Mouse (Mus musculus) cerebellum, postnatal 4 days (tissue): Measurements from ENCODE around the gene Gm20388.
A peak's percentile ranks its signal among the peaks of the same experiment; 100 is the strongest.

Experiments used
- DNase-seq, 2 experiments: peaks; one replicate each; pipeline ENCODE4 v3.0.0; 2022; ENCODE audit warnings: low spot score in 2 of 2, mixed read lengths in 1 of 2

Gene Gm20388

GRCm38 (mm10) chr8:120626461-120626860 lies 715.8 kb downstream of the Gm20388 start:
- no peak for DNase-seq

- DNase-seq, result peak in 1 of 2 experiments; percentile 69
These were observed 716.7 kb downstream of the Gm20388 start for GRCm38 (mm10) chr8:120627298-120627697.

GRCm38 (mm10) chr8:120630031-120630430 lies 719.4 kb downstream of the Gm20388 start:
- DNase-seq, result no peak

- no peak for DNase-seq
These were observed 720.2 kb downstream of the Gm20388 start for GRCm38 (mm10) chr8:120630848-120631247.

- DNase-seq, result no peak
These were observed 721.1 kb downstream of the Gm20388 start for GRCm38 (mm10) chr8:120631441-120632375.

GRCm38 (mm10) chr8:120632969-120633664 lies 722.5 kb downstream of the Gm20388 start:
- DNase-seq, result no peak

GRCm38 (mm10) chr8:120633665-120634271 lies 723.1 kb downstream of the Gm20388 start:
- DNase-seq, result no peak

- DNase-seq, result no peak
These were observed 723.7 kb downstream of the Gm20388 start for GRCm38 (mm10) chr8:120634329-120634839.

GRCm38 (mm10) chr8:120641245-120641644 lies 730.6 kb downstream of the Gm20388 start:
- no peak for DNase-seq

GRCm38 (mm10) chr8:120642031-120642662 lies 731.5 kb downstream of the Gm20388 start:
- no peak for DNase-seq

GRCm38 (mm10) chr8:120644663-120645062 lies 734.0 kb downstream of the Gm20388 start:
- peak; percentile 61 to 79 for DNase-seq

GRCm38 (mm10) chr8:120647532-120647931 lies 736.9 kb downstream of the Gm20388 start, which contains the start of gene 1190005I06Rik:
TSS of gene 1190005I06Rik (minus strand) at chr8:120647632.
- no peak for DNase-seq

GRCm38 (mm10) chr8:120656322-120657052 lies 745.8 kb downstream of the Gm20388 start:
- no peak for DNase-seq

GRCm38 (mm10) chr8:120657415-120657814 lies 746.8 kb downstream of the Gm20388 start:
- DNase-seq, result no peak

- DNase-seq, result no peak
These were observed 753.9 kb downstream of the Gm20388 start for GRCm38 (mm10) chr8:120664566-120664965.

GRCm38 (mm10) chr8:120665726-120666455 lies 755.2 kb downstream of the Gm20388 start:
- DNase-seq, result no peak

- DNase-seq, result no peak
These were observed 756.3 kb downstream of the Gm20388 start for GRCm38 (mm10) chr8:120666807-120667470.

- peak; percentile 77 to 93 for DNase-seq
These were observed 757.1 kb downstream of the Gm20388 start, which contains the start of the genes Gm27021 and Cox4i1 for GRCm38 (mm10) chr8:120667561-120668373. TSS of gene Gm27021 (minus strand) at chr8:120668079. TSS of gene Cox4i1 (plus strand) at chr8:120668222.
